Mouse (Mus musculus) forebrain, embryonic 11.5 days (tissue): ENCODE results near the gene Klhl41. TPM values are rescaled to one million over a fixed set of nuclear protein-coding genes. Genes with fewer than 3 reads are reported as not detected.

Experiments
- ATAC-seq: fragments of 200-750 bp; cut with Nextera tagmentation; replicated peaks from 2 replicates; pipeline ENCODE4 v1.8.0; 2017; ENCODE audit warnings: moderate TSS enrichment; ENCODE audit not compliant: low FRiP score
- DNase-seq: peaks from one replicate; pipeline ENCODE4 v3.0.0-alpha.2; 2017; ENCODE audit warnings: low spot score
- H3K27ac ChIP-seq: fragments of 300-500 bp; sonication (generic); 2 replicates; pipeline ENCODE4 v1.5.1; 2014; ENCODE audit warnings: low read depth, low read length
- H3K27me3 ChIP-seq: fragments of 300-500 bp; sonication (generic); 2 replicates; pipeline ENCODE4 v1.6.1; 2014; ENCODE audit warnings: mild to moderate bottlenecking, low read length, mixed read lengths; ENCODE audit not compliant: control insufficient read depth, insufficient read depth
- H3K36me3 ChIP-seq: fragments of 300-500 bp; sonication (generic); 2 replicates; pipeline ENCODE4 v1.6.1; 2014; ENCODE audit warnings: mild to moderate bottlenecking, low read length, moderate library complexity, mixed read lengths; ENCODE audit not compliant: control insufficient read depth, insufficient read depth
- H3K4me1 ChIP-seq: fragments of 300-500 bp; sonication (generic); replicated peaks from 2 replicates; pipeline ENCODE4 v1.6.1; 2014; ENCODE audit warnings: low read length, mixed read lengths; ENCODE audit not compliant: control insufficient read depth, insufficient read depth
- H3K4me2 ChIP-seq: fragments of 300-500 bp; sonication (generic); 2 replicates; pipeline ENCODE4 v1.6.1; 2014; ENCODE audit warnings: low read depth, mild to moderate bottlenecking, low read length, moderate library complexity, mixed read lengths; ENCODE audit not compliant: severe bottlenecking
- H3K4me3 ChIP-seq: fragments of 300-500 bp; sonication (generic); 2 replicates; pipeline ENCODE4 v1.5.1; 2014; ENCODE audit warnings: low read depth, low read length
- H3K9ac ChIP-seq: fragments of 300-500 bp; sonication (generic); 2 replicates; pipeline ENCODE4 v1.6.1; 2014; ENCODE audit warnings: low read length
- H3K9me3 ChIP-seq: fragments of 300-500 bp; sonication (generic); 2 replicates; pipeline ENCODE4 v1.6.1; 2016; ENCODE audit warnings: low read length, mixed read lengths; ENCODE audit not compliant: control insufficient read depth
- WGBS: fragments of 180-500 bp; shearing (Covaris S2); extraction: QIAGEN DNeasy Blood & Tissue Kit; methylation state at CpG from one replicate; pipeline ENCODE4 v1.1.7; 2014; 5-methylcytosine and 5-hydroxymethylcytosine counted together
- polyA plus RNA-seq: library from polyadenylated mRNA; unstranded; fragments of >200 nt; fragmentation: Nextera tagmentation; extraction: Ambion mirVana; gene quantifications from 2 replicates; pipeline ENCODE4 v1.2.1, GENCODE M21; 2014

The Klhl41 gene
- polyA plus RNA-seq, 1 experiment from 2014 or later = 0.15 TPM

GRCm38 (mm10) chr2:69644968-69645617 is 24.8 kb upstream of the Klhl41 start:
- Histone ChIP-seq H3K36me3 (no peaks in the 10 kb centered on the region), H3K4me2 (no peak overlapping the region), H3K9me3 (no peaks in the 10 kb centered on the region), H3K27me3 (no peaks in the 10 kb centered on the region), H3K4me3 (no peak overlapping the region), H3K27ac (no peak overlapping the region), H3K4me1 (no peaks in the 10 kb centered on the region), H3K9ac (no peak overlapping the region)
- WGBS = 92% methylated on average over 11 of the region's 11 CpGs
- DNase-seq = no peak
- no peak for ATAC-seq

- ATAC-seq (peak; percentile 92), DNase-seq (peak; percentile 93)
- H3K9me3 ChIP-seq = no peaks in the 10 kb centered on the region
- WGBS = 3% methylated on average over 43 of the region's 43 CpGs
- no peak within 1 kb of the TSS for H3K27ac ChIP-seq
- H3K9ac ChIP-seq = peak within 1 kb of the TSS; percentile 46
- H3K27me3 ChIP-seq = no peaks in the 10 kb centered on the region
- peak within 1 kb of the TSS; percentile 44 for H3K4me2 ChIP-seq
- H3K36me3 ChIP-seq = no peaks in the 10 kb centered on the region
- peak within 1 kb of the TSS; percentile 49 for H3K4me3 ChIP-seq
- H3K4me1 ChIP-seq = no peaks in the 10 kb centered on the region
Observed at GRCm38 (mm10) chr2:69646726-69647490, 23.0 kb upstream of the Klhl41 start, which contains the start of gene Bbs5. Gene Bbs5 (plus strand): TSS chr2:69647171.

- DNase-seq (no peak), ATAC-seq (no peak)
- Histone ChIP-seq H3K36me3 (no peaks in the 10 kb centered on the region), H3K27ac (no peak overlapping the region), H3K9me3 (no peaks in the 10 kb centered on the region), H3K4me3 (no peak overlapping the region), H3K4me1 (no peaks in the 10 kb centered on the region), H3K27me3 (no peaks in the 10 kb centered on the region), H3K9ac (no peak overlapping the region), H3K4me2 (no peak overlapping the region)
- WGBS = 77% methylated on average over 5 of the region's 5 CpGs
Observed at GRCm38 (mm10) chr2:69649716-69650115, 20.2 kb upstream of the Klhl41 start.

GRCm38 (mm10) chr2:69659326-69659725 is 10.6 kb upstream of the Klhl41 start:
- ATAC-seq (no peak), DNase-seq (no peak)
- 97% methylated on average over 4 of the region's 4 CpGs for WGBS
- Histone ChIP-seq H3K27ac (no peak overlapping the region), H3K4me1 (no peaks in the 10 kb centered on the region), H3K9ac (no peak overlapping the region), H3K4me3 (no peak overlapping the region), H3K9me3 (no peaks in the 10 kb centered on the region), H3K27me3 (no peaks in the 10 kb centered on the region), H3K4me2 (no peak overlapping the region), H3K36me3 (no peaks in the 10 kb centered on the region; the same call in 1 of the 2 replicates)

- WGBS = 90% methylated on average over 13 of the region's 13 CpGs
- H3K4me3 ChIP-seq = no peak overlapping the region
- H3K9ac ChIP-seq = no peak overlapping the region
- H3K27me3 ChIP-seq = no peaks in the 10 kb centered on the region
- H3K9me3 ChIP-seq = no peaks in the 10 kb centered on the region
- H3K27ac ChIP-seq = no peak overlapping the region
- DNase-seq (no peak), ATAC-seq (no peak)
- H3K4me2 ChIP-seq = no peak overlapping the region
- H3K4me1 ChIP-seq = no peaks in the 10 kb centered on the region
- no peaks in the 10 kb centered on the region; the same call in 1 of the 2 replicates for H3K36me3 ChIP-seq
Observed at GRCm38 (mm10) chr2:69663827-69664476, 6.0 kb upstream of the Klhl41 start.

- H3K4me1 ChIP-seq = no peaks in the 10 kb centered on the region
- H3K4me3 ChIP-seq = no peak overlapping the region
- H3K27me3 ChIP-seq = no peaks in the 10 kb centered on the region
- WGBS = 90% methylated on average over 4 of the region's 4 CpGs
- H3K27ac ChIP-seq = no peak overlapping the region
- no peak for DNase-seq
- H3K36me3 ChIP-seq = no peaks in the 10 kb centered on the region
- no peaks in the 10 kb centered on the region for H3K9me3 ChIP-seq
- no peak overlapping the region for H3K4me2 ChIP-seq
- H3K9ac ChIP-seq = no peak overlapping the region
- no peak for ATAC-seq
Observed at GRCm38 (mm10) chr2:69667656-69668055, 2.3 kb upstream of the Klhl41 start.

GRCm38 (mm10) chr2:69668414-69668813 is 1.5 kb upstream of the Klhl41 start:
- no peaks in the 10 kb centered on the region for H3K4me1 ChIP-seq
- H3K36me3 ChIP-seq = no peaks in the 10 kb centered on the region
- WGBS = 82% methylated on average over 6 of the region's 6 CpGs
- H3K9me3 ChIP-seq = no peaks in the 10 kb centered on the region
- H3K9ac ChIP-seq = no peak overlapping the region
- H3K27ac ChIP-seq = no peak overlapping the region
- H3K27me3 ChIP-seq = no peaks in the 10 kb centered on the region
- DNase-seq = no peak
- no peak overlapping the region for H3K4me2 ChIP-seq
- ATAC-seq = no peak
- H3K4me3 ChIP-seq = no peak overlapping the region

GRCm38 (mm10) chr2:69673723-69674122 is 3.8 kb downstream of the Klhl41 start:
- no peak overlapping the region for H3K4me2 ChIP-seq
- no peaks in the 10 kb centered on the region for H3K27me3 ChIP-seq
- DNase-seq (no peak), ATAC-seq (no peak)
- no peak overlapping the region for H3K9ac ChIP-seq
- H3K36me3 ChIP-seq = no peaks in the 10 kb centered on the region
- 81% methylated on average over 5 of the region's 5 CpGs for WGBS
- no peaks in the 10 kb centered on the region for H3K9me3 ChIP-seq
- H3K27ac ChIP-seq = no peak overlapping the region
- H3K4me3 ChIP-seq = no peak overlapping the region
- H3K4me1 ChIP-seq = no peaks in the 10 kb centered on the region
